Mouse (Mus musculus): ENCODE data around the gene Spaca4.
A peak's percentile ranks its signal among the peaks of the same experiment; 100 is the strongest.

Spaca4 gene

DNA sequence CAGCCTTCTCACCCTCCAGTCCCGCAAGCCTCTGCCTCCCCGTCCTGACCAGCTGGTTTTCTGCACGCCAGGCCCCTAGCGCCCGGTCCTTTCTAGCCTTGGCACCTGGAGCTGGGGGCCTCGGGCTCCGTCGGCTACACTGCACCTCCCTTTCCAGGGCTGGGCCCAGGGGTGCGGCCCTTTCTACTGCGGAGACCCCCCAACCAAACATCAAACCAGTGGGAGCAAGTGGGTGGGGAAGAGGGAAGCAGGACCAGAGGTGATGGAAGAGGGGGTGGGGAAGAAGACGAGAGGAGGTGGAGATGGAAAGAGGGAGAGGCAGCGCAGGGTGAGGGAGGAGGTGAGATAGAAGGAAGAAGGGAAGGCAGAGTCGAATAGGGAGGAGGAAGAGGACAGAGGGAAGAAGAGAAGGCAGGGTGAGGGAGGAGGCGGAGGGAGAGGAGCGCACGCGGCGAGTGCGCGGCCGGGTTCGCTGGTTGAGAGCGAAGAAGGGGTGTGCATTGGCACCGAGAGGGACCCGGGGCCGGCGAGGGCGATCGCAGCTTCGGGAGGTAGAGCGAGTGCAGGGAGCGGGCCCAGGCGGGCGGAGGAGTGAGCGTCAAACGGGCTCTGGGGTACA, 26.0 kb downstream of the Spaca4 start, which contains the start of gene Car11:
Gene Car11 (plus strand): TSS at position 321 of the 619 bp plus-strand sequence.
- DNase-seq (ENCODE audit: low spot score) = no peak

DNA sequence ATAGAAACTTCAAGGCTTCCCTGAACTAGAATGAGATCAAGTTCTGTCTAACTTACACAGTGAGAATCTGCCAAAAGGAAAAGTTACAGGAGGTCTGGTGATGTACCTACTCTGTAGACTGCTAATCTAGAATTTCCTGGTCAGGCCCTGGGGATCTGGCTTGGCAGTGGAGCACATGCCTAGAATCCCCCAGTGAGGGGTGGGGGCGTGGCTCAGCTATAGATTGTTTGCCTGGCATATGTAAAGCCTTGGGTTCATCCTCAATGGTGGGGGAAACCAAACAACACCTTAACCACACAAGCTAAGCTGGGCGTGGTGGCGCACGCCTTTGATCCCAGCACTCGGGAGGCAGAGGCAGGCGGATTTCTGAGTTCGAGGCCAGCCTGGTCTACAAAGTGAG, 27.7 kb downstream of the Spaca4 start:
- DNase-seq (ENCODE audit: low spot score) = no peak

- no peak for DNase-seq (ENCODE audit: low spot score)
Observed at GRCm38 (mm10) chr7:45695098-45695497, 30.5 kb downstream of the Spaca4 start.

GRCm38 (mm10) chr7:45693921-45694591, 31.6 kb downstream of the Spaca4 start, which contains the start of gene Sec1:
TSS of gene Sec1 (minus strand) at chr7:45694402.
- DNase-seq (ENCODE audit: low spot score) = no peak

- DNase-seq (ENCODE audit: low spot score) = no peak
Observed at GRCm38 (mm10) chr7:45692364-45692763, 33.2 kb downstream of the Spaca4 start.

- no peak for DNase-seq (ENCODE audit: low spot score)
Observed at GRCm38 (mm10) chr7:45689800-45690199, 35.8 kb downstream of the Spaca4 start.

DNA sequence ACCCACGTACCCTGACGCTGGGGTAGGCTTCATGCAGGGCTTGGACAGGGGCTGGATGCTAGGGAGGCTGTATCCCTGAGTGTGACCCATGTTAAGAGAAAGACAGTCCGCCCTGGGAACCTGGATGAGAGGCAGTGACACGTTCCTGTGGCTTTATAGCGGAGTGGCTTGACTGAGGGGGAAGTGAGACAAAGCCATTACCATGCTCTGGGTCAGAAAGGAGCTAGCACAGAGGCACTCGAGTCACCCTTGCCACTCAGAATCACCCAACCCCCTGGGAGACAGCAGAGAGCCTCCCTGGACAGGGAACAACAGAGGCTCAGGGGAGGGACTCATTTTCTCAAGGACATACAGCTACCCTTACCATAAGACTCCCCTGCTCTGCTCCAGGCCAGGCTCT, 36.5 kb downstream of the Spaca4 start:
- DNase-seq (ENCODE audit: low spot score) = no peak

- DNase-seq (ENCODE audit: low spot score) = no peak
Observed at GRCm38 (mm10) chr7:45686841-45687240, 38.8 kb downstream of the Spaca4 start.

GRCm38 (mm10) chr7:45685811-45686210, 39.8 kb downstream of the Spaca4 start:
- no peak for DNase-seq (ENCODE audit: low spot score)

GRCm38 (mm10) chr7:45683396-45684050, 42.1 kb downstream of the Spaca4 start, which contains the start of gene Ntn5:
TSS of gene Ntn5 (plus strand) at chr7:45684022.
- no peak for DNase-seq (ENCODE audit: low spot score)

DNA sequence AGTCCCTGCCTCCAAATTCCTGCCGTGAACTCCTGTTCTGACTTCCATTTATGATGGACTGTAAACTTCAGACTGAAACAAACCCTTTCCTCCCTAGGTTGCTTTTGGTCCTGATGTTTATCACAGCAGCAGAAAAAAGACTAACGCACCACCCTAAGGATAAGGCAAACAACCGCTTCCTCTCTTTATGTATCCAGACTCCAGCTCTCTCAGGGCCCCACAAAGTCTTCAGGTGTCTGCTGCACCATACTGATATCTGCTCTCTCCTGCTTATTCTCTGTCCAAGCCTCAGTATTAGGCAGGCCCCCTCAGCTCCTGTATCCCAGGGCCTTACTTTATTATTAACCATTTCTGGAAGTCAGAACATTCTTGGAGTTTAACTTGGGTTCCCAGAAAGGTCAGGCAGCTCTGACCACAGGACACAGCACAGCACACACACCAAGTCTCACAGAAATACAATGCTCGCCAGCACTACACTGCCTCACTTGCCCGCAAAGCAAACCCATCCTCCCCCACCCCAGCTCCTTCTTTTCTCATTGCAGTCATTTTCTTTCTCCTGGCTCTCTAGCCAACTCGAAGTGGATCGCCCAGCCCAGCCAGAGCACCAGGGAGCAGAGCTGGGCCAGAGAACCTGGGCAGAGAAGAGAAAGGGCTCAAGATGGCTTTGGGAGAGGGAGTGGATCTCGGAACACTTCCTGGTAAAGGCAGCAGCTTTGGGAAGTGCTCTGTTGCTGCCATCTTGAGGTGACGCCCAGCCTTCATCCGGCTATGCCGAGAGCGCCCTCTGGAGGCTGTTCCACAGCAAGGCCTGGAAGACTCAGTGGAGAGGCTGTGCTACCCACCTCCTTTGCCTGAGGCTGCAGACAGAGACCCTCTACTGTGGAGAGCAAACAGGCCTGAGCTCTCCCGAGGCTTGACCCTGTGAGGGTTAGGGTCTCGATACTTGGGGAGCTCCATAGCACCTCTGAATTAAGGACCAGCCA, 43.2 kb downstream of the Spaca4 start:
- peak; percentile 78 for DNase-seq (ENCODE audit: low spot score)

GRCm38 (mm10) chr7:45681046-45681736, 44.4 kb downstream of the Spaca4 start:
- DNase-seq (ENCODE audit: low spot score) = no peak

DNA sequence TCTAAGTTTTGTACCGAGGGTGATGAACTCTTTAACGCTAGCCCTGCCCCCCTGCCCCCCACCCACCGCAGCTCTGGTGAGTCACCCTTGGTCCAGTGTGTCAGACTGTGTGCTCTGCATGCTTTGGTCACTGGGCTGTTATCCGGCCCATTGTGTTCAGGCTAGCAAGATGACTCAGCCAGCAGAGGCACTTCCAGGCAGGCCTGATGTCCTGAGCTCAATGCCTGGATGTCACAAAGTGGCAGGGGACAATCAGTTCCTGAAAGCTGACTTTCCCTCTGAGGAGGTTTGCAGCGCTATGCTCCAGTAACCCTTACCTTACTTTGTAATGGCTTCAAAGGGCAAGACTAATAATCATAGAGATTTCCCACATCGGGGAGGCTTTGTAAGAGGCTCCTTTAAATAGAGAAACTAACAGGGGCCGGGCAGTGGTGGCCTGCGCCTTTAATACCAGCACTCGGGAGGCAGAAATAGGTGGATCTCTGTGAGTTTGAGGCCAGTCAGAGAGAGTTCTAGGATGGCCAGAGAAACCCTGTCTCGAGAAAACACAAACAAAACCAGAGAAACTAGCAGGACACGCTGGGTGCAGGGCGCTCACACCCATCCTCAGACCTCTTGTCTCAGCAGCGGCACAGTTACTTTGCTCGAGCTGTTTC, 45.5 kb downstream of the Spaca4 start:
- DNase-seq (ENCODE audit: low spot score) = no peak

- no peak for DNase-seq (ENCODE audit: low spot score)
Observed at GRCm38 (mm10) chr7:45678513-45678912, 47.1 kb downstream of the Spaca4 start.

DNA sequence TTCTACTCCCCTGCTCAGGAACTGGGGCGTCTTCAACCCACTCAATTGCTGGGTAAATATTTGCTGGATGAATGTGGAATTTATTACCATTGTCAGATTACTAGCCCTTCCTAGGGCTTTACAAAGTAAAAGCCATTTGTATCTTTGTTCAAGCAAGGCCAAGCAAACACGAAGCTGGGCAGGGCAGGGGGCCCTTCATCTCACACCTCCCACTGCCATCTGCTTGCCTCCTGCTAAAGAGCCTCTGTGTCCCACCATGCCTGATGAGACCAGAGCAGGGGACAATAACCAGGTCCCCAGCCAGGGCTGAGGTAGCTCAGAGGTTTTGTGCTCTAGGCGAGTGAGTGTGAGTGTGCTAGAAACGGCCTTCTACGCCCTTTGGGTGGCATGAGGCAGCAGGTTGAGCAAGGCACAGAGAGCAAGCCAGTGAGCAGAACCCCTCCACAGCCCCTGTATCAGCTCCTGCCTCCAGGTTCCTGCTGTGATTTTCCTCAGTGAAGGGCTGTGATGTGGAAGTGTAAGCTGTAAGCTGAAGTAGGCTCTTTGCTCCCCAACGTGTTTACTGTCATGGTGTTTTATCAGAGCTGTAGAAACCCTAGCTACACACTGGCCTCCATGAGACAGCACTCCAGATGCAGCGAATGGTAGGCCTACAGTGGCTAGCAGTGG, 47.9 kb downstream of the Spaca4 start:
- DNase-seq (ENCODE audit: low spot score) = no peak
